Mouse (Mus musculus): ENCODE results near the gene Ewsr1.
"Not testable (repeated sequence)": the region's sequence is repeated elsewhere in the genome, so short reads cannot be mapped to it uniquely, and the experiment has no call there.

Ewsr1 gene

GRCm38 (mm10) chr11:5096480-5097020, 2.5 kb downstream of the Ewsr1 start:
- DNase-seq (ENCODE audit: low spot score) = no peak

GRCm38 (mm10) chr11:5095877-5096276, 3.2 kb downstream of the Ewsr1 start:
- DNase-seq (ENCODE audit: low spot score) = no peak

GRCm38 (mm10) chr11:5091706-5092105, 7.4 kb downstream of the Ewsr1 start:
- peak; percentile 14 for DNase-seq (ENCODE audit: low spot score)

- DNase-seq (ENCODE audit: low spot score) = no peak
Measured at GRCm38 (mm10) chr11:5089147-5089546, 9.9 kb downstream of the Ewsr1 start.

- not testable (repeated sequence) for DNase-seq (ENCODE audit: low spot score)
Measured at GRCm38 (mm10) chr11:5076843-5077242, 22.2 kb downstream of the Ewsr1 start.

- no peak for DNase-seq (ENCODE audit: low spot score)
Measured at GRCm38 (mm10) chr11:5075760-5076159, 23.3 kb downstream of the Ewsr1 start.

- DNase-seq (ENCODE audit: low spot score) = peak; percentile 17
Measured at GRCm38 (mm10) chr11:5074882-5075281, 24.2 kb downstream of the Ewsr1 start.

- DNase-seq (ENCODE audit: low spot score) = peak; percentile 73
Measured at GRCm38 (mm10) chr11:5068126-5068971, 30.7 kb downstream of the Ewsr1 start.

GRCm38 (mm10) chr11:5067063-5067462, 32.0 kb downstream of the Ewsr1 start:
- DNase-seq (ENCODE audit: low spot score) = no peak

GRCm38 (mm10) chr11:5065056-5065821, 33.8 kb downstream of the Ewsr1 start, which contains the start of gene Gas2l1:
Gene Gas2l1 (minus strand): TSS chr11:5065327.
- peak; percentile 90 for DNase-seq (ENCODE audit: low spot score)

- peak; percentile 16 for DNase-seq (ENCODE audit: low spot score)
Measured at GRCm38 (mm10) chr11:5064282-5065055, 34.6 kb downstream of the Ewsr1 start.

- DNase-seq (ENCODE audit: low spot score) = no peak
Measured at GRCm38 (mm10) chr11:5063561-5064281, 35.3 kb downstream of the Ewsr1 start.

- no peak for DNase-seq (ENCODE audit: low spot score)
Measured at GRCm38 (mm10) chr11:5062860-5063505, 36.1 kb downstream of the Ewsr1 start.

GRCm38 (mm10) chr11:5062326-5062725, 36.7 kb downstream of the Ewsr1 start:
- DNase-seq (ENCODE audit: low spot score) = peak; percentile 3

GRCm38 (mm10) chr11:5061413-5062139, 37.5 kb downstream of the Ewsr1 start:
- DNase-seq (ENCODE audit: low spot score) = peak; percentile 95

- DNase-seq (ENCODE audit: low spot score) = no peak
Measured at GRCm38 (mm10) chr11:5060756-5061412, 38.2 kb downstream of the Ewsr1 start.

- DNase-seq (ENCODE audit: low spot score) = peak; percentile 28
Measured at GRCm38 (mm10) chr11:5059704-5060156, 39.3 kb downstream of the Ewsr1 start.

- DNase-seq (ENCODE audit: low spot score) = no peak
Measured at GRCm38 (mm10) chr11:5059230-5059629, 39.8 kb downstream of the Ewsr1 start.

- DNase-seq (ENCODE audit: low spot score) = no peak
Measured at GRCm38 (mm10) chr11:5058783-5059182, 40.3 kb downstream of the Ewsr1 start.
